Mouse (Mus musculus) small intestine, adult 2 months (tissue): ENCODE measurements around the gene Grik3.

Experiments
- CTCF ChIP-seq: fragments of 200-500 bp; IDR thresholded peaks from 2 replicates; pipeline ENCODE4 v1.5.1; 2012; ENCODE audit warnings: low read depth, mild to moderate bottlenecking, control low read depth, inconsistent platforms, low read length, moderate library complexity, mixed read lengths; ENCODE audit not compliant: insufficient replicate concordance, insufficient read length; ENCODE audit errors: extremely low read depth
- POLR2A ChIP-seq: fragments of 200-500 bp; IDR thresholded peaks from 2 replicates; pipeline ENCODE4 v1.6.1; 2012; ENCODE audit warnings: low read depth, mild to moderate bottlenecking, control low read depth, inconsistent platforms, low read length, moderate library complexity

- TF ChIP-seq CTCF: no peak
- TF ChIP-seq POLR2A: no peak
Observed at GRCm38 (mm10) chr4:125727030-125727429, 236.5 kb downstream of the Grik3 start.
